Mouse (Mus musculus): ENCODE measurements around the gene Furin.
"Not testable (repeated sequence)": the region's sequence is repeated elsewhere in the genome, so short reads cannot be mapped to it uniquely, and the experiment has no call there.

Gene Furin

DNA sequence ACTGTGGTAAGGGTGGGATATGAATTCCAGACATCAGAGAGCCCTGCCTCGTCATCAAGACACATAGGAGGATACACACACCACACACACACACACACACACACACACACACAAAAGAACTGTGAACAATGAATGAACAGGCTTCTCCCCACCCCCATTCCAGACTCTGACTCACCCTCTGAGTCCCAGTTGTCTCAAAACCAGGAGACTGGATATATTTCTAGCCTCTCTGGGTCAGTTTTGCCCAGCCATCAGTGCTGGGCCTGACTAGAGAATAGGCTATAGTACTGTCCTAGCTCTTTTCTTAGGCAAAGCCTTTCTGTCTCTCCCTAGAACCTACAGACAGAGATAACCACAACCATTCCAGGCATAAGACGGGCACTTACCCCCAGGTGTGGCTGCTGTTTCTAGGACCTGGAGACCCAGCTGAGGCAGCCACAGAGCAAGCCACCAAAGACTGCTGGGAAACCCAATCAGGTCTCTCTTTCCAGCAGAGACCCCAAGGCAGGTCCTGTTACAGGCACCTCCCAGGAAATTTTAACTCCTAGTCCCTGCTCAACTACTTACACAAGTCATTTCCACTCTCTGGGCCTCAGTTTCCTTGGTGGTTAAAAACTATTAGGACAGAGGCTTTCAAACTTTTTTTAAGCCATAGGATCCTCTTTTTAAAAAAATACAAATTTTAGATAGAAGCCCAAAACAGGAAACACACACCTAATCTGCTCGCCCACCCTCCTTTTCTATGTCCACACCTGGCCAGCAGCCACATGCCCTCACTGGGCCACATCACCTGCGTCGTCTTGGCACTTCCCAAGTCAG, 4.0 kb downstream of the Furin start:
- no peak for DNase-seq (ENCODE audit: low spot score in 2 of 2)

DNA sequence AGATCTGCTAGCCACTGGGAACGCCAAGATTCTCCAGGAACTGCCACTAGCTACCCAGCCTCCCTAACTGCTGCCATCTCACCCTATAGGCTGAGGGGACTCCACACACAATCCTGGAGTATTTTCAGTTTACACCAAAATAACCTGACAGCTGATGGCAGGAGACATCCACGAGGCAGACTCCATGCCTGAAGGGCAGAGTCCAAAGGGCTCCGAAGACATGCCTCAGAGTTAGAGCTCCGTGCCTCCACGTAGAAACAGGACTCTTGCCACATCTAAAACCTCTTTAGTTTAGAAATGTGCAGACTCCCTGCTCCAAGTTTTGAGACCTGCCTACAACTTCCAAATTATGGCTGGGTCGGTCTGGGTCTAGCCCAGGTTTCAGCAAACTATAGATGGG, 4.7 kb downstream of the Furin start:
- DNase-seq (ENCODE audit: low spot score in 2 of 2): no peak

DNA sequence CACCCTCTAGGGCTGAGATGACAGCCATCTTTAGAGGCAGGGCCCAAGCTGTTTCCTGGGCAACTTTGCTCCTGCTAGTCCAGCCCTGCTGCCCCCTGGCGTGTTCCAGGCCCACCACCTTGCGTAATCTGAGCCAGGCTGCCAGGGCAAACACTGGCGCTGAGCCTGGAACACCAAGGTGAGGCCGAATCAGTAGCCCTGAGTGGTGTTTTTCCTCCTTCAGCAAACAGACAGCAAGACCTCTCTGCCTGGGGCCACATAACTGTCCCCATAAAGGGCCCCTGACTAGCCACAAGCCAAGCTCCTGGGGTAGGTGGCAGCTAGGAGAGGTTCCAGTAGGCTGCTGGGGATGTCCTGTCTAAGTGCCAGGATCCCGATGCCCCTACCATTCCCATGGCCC, 5.1 kb downstream of the Furin start:
- DNase-seq (ENCODE audit: low spot score in 2 of 2): peak; percentile 57 to 77

DNA sequence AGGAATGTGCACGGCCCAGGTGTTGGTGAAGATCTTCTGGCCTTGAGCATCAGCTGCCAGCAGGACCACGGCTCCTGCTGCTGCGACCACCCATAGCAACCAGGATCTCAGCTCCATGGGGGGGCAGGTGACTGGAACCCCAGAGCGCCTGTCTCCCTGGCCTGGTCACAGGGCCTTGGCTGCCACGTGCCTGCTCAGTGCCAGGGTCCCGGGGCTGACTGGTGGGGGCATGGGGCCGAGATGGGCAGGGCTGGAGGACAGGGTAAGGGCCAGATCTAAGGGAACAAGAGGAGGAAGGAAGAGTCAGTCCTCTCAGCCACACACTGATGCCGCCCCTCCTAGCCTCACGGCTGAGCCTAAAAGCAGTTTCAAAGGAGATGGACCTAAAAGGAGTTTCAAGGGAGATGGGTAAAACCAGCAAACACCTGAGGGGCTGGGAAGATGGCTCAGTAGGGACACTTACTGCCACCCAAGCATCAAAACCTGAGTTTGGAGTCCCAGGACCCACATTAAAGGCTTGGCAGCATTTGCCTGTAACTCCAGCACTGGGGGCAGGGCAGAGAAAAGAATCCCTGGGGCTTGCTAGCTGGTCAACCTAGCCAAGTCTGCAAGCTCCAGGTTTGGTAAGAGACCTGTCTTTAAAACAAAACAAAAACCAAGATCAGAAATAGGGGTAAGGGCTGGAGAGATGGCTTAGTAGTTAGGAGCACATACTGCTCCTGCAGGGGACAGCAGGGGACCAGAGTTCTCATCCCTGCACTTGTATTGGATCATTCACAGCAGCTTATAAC, 6.4 kb downstream of the Furin start:
- DNase-seq (ENCODE audit: low spot score in 2 of 2): no peak

DNA sequence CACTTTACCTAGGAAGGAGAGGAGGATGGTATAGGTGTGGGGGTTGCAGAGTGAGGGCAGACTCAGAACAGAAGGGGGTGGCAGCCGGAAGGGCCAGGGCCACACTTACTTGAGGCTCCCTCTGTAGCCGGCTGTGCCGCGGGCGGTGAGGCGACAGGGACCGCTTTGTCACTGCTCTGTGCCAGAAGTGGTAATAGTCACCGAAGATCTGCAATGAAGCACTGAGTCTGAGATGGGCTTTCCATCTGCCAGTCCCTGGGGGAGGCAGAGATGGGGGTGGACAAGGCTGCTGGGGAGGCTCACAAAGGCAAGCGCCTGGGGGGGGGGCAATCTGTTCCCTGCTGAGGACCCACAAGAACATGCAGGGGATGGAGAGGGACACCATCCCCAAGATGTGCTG, 7.2 kb downstream of the Furin start:
- DNase-seq (ENCODE audit: low spot score in 2 of 2): no peak

DNA sequence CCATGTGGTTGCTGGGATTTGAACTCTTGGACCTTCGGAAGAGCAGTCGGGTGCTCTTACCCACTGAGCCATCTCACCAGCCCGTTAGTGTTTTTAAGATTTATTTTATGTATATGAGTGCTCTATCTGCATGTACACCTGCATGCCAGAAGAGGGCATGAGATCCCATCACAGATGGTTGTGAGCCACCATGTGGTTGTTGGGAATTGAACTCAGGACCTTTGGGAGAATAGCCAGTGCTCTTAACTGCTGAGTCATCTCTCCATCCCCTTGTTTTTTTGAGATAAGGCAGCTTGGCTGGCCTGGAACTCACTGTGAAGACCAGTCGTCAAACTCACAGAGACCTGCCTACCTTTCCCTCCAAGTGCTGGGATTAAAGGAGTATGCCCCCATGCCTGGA, 8.8 kb downstream of the Furin start:
- not testable (repeated sequence) for DNase-seq (ENCODE audit: low spot score in 2 of 2)

DNA sequence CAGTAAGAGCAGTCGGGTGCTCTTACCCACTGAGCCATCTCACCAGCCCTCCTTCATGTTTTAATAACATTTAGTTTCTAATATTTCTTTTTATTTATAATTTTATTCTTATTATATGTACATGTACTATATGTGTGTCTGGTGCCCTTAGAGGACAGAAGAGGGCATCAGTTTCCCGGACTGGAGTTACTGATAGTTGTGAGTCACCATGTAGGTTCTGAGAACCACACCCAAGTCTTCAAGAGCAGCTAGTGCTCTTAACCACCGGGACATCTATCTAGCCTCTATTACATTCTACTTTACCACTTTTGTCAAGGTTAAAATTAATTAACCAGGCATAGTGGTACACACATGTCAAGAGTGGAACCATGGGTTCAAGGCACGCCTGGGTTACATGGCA, 10.6 kb downstream of the Furin start:
- DNase-seq (ENCODE audit: low spot score in 2 of 2): no peak

DNA sequence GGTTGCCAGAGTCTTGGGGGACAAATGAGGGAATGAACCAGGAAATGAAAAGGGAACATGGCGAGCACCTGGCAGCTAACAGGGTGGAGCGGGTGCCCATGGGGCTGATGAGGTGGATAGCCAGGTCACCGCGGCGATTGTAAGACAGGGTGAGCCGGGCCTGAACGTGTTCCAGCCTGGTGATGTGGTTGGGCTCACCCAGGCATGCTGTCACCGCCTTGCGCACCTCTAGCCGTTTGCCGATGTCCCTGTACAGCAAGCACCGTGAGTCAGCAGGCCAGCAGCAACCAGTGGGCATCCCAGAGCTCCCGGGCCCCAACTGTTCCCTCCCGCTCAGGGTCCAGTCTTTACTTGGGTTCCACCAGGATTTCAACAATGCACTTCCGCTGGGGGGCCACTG, 13.1 kb downstream of the Furin start:
- DNase-seq (ENCODE audit: low spot score in 2 of 2): peak in 1 of 2 experiments; percentile 59

DNA sequence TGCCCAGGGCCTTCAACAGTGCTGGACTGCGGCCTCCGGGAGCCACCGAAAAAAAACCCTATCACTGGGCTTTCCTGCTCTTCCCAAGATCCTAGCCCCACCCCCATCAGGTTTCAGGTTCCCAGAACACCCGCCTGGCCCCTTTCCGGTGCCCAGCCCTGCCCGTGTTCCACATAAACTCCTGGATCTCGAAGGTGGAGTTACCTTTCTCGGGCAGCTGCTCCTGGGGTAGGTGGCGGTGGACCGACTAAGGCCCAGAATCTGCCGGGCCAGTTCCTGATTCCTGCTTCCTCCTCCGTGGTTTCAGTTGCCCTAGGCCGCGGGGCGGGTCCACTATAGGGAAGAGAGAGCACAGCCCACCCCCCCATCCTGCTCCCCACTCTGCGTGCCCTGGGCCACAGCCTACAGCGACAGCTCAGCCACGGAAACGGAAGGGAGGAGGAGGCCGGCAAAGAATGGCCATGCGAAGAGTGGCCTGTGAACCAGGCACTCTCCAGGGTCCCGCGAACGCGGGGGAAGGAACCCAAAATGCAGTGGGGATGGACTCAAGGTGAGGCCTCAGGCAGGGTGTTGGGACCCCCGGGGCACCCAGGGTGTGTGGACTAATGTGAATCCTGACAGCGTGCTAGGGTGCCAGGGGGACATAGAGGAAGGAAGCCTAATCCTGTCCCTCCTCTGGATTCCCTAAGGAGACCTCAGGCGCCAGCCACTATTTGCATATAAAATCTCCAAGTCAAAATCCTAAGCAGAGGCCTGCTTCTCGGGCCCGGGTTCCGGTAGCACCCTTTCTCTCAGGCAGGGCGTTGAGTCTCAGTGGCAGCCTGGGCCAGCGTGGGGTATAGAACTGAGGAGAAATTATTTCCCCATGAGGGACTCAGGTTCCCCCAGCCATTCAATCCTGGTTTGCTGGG, 17.3 kb downstream of the Furin start, which contains the start of gene Fes:
Fes (minus strand) TSS at position 314 of the 911 bp plus-strand sequence.
- peak in 1 of 2 experiments; percentile 68 for DNase-seq (ENCODE audit: low spot score in 2 of 2)

DNA sequence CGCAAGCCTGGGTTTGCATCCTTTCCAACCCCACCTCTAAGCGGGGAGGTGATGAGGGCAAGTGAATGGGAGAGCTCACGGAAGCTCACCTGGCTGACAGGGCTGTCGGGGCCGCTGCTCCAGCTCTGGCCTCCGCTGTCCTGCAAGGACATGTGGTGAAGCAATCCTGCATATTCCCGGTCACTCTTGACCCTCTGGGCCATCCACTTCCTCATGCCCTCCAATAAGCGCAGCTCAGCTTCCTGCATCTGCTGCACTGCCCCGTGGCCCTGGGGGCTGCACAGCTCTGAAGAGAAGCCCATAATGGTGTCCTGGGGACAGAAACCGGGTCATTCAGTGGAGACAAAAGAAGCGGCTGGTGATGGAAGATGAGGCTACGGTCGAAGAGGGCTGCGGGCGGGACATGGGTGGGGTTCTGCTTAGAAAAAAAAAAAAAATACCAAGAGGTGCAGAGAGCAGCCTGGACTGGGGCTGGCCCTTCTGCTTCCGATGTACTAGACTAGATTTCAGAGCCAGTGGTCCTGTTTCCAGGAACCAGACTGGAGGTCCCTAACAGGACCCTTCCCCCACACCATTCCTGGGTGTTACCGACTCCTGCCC, 18.1 kb downstream of the Furin start:
- DNase-seq (ENCODE audit: low spot score in 2 of 2): no peak

DNA sequence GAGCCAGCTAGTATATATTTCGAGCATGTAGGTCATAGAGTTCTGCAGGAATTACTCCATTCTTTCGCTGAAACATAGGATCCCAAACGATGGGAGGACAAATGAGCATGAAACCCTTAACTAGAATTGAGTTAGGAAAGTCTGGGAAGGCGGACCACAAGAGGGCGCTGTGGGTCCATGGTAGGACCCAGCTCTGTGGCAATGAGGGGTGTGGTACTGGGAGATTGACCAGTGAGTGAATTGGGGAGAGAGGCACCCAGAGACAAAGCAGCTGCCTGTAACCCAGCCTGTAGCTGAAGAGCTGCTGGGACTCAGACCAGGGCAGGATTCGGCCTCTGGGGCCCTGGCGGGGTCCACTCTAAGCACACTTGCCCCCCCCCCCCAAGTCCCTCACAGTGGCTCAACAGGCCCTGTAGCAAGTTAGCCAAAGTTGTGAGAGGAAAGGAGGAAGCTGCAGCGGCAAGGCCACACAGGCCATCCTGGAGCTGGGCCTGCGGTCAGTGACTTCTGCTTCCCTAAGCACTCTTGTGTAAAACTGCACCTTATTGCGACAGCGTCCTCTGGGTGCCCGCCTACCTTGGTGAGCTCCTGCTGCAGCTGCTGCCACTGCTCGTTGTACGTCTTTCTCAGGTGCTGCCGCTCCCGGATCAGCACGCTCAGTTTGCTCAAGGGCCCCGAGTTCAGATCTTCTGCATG, 18.9 kb downstream of the Furin start:
- peak; percentile 87 to 91 for DNase-seq (ENCODE audit: low spot score in 2 of 2)

DNA sequence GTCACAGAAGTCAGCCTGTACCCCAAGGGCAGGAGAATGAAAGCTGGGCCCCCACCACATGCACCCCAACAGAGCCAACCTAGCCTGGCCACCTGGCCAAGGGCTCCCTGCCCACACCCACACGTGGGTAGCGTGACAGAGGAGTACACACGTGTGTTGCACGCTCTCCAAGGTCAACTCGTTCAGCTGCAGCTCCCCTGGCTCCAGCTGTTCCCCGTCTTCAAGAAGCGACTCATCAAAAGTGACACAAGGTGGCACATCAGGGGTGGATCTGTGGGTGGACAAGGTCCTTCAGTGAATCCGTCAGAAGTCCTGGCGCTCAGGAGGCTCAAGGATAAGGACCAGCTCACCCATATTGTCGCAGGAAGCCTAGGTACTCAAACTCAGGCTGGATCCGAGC, 22.3 kb downstream of the Furin start:
- no peak for DNase-seq (ENCODE audit: low spot score in 2 of 2)

DNA sequence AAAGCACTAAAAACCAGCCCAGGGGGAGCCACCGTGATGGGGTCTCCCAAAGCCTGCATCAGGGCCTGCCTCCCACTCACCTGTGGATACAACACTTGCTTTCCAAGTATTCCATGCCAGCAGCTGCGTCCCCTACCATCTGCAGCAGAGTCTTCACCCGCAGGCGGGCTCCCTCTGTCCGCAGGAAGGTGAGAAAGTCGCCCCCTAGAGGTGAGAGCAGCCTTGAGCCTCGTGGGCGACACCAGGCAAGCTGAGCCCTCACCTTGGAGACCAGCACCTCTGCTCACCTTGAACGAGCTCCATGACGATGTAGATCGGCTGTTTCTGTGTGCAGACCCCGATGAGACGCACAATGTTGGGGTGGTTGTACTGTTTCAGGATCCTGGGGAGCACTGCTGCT, 25.7 kb downstream of the Furin start:
- no peak for DNase-seq (ENCODE audit: low spot score in 2 of 2)

DNA sequence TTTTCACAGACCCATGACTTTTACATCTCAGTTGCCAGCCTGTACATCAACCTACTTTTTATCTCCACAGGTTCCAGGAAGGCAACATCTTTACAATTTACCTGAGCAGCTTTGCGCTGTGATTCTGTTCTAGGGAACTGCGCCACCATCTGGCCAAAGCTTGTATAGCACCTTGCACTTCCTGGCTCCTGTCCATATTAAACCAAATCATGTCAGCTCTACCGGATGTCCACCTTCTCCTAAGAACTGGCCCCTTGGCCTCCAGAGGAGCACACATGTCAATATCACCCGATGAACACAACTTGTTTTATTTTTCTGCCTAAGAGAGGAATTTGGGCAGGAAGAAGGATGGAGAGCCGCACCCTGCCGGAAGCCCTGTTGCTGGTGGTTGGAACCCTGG, 27.8 kb downstream of the Furin start:
- DNase-seq (ENCODE audit: low spot score in 2 of 2): peak in 1 of 2 experiments; percentile 59

DNA sequence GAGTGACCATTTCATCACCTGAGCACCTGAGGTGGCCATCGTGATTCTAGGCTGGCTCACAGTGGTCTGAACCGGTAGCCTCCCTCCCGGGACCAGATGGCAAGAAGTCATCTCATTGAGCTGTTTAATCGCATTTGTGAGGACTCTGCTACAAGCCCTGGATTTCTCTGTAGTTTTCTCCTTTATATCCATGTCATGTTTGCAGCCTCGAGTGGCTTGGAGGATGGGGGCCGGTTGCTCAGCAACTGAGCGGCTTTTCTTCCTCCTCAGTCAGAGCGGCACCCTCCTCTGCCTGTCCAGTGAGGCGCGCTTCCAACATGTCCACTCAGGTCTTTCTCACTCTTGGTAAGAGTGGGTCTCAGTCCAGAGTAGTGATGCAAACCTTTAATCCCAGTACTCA, 29.0 kb downstream of the Furin start:
- no peak for DNase-seq (ENCODE audit: low spot score in 2 of 2)

DNA sequence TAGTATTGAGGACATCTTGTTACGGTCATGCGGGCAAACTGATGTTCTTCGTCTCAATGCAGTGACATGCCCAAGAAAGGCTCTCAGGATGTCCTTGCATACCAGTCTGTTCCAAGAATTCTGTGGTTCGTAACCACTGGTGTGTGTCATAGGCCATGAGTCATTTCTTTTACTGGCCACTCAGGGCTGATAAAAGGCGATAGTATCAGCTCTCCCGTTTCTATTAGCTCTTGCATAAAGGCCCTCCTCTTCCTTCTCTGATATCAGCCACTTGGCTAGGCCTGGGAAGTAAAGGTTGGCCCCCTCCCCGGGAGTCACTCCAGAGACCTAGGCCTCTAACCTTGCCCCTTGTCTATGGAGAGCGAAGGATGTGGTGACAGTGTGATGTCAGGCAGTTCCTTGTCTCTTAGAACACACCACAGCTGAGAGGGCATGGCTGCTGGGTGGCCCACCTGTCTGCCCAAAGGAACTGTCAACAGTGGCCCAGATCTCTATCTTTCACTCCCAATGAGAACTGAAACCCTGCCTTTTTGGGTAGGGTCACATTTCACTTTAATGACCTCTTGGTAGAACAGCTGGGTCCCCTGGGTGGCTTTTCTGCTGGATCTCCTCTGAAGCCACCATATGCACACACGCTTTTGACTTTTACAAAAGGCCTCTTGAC, 29.7 kb downstream of the Furin start:
- DNase-seq (ENCODE audit: low spot score in 2 of 2): peak; percentile 53 to 57

DNA sequence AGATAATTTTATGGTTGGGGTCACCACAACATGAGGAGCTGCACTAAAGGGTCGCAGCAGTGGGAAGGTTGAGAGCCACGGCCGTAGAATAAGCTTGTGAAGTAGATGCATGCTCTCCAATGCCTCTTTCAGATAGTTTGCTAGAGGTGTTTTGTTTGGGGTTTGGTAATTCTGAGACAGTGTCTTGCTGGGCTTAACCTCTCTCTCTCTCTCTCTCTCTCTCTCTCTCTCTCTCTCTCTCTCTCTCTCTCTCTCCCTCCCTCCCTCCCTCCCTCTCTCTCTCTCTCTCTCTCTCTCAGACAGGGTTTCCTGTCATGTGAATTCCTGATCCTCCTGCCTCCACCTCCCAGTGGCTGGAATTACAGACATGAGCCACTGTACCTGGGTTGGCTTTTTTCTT, 30.5 kb downstream of the Furin start:
- no peak for DNase-seq (ENCODE audit: low spot score in 2 of 2)

DNA sequence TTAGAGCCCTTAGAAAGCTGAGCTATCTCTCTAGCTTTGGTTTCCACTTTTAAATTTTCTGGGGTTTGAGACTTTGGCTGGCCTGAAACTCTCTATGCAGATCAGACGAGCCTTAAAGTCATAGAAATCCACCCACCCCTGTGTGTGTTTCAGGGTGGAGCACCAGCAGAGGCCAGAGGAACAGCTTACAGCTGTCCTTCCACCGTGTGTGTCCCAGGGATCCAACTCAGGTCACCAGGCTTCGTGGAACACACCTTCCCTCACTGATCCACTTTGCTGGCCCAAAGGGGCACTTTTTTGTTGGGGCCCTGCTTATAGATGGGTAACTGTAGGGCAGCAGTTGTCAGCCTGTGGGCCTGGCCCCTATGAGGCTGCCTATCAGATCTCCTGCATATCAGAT, 31.0 kb downstream of the Furin start:
- DNase-seq (ENCODE audit: low spot score in 2 of 2): no peak

DNA sequence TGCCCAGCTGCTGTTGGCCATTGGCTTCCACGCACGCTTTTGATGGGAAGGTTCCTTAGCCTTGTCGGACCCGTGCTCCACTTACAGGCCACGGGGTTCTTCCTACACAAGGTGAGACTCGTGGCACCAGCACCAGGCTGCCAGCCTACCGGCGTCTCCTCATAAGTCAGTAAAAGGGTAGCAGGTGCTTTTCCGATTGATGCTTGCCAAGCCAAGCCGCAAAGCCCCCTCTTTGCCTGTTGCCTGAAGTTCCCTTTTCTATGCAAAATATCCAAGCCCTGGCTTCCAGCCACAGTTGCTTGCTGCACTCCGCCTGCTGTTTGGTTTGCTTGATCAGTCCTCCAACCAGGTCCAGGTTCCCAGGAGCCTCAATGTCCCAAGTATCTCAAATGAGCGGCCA, 31.4 kb downstream of the Furin start:
- no peak for DNase-seq (ENCODE audit: low spot score in 2 of 2)

DNA sequence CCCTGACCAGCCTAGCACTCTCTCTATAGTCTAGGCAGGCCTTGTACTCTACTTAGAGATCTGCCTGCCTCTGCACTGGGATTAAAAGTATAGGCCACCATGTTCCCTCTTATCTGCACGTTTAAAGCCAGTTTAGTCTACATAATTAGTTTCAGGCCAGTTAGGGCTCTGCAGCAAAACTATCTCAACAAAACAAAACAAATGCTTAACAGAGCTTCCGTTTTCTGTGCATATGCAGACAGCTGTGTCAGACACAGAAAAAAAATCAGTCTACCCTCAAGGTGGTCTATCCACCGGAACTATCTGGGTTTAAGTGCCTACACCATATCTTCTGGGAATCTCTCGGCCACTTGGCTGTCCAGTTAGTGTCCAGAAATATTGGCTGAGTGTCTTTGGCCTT, 31.9 kb downstream of the Furin start:
- DNase-seq (ENCODE audit: low spot score in 2 of 2): no peak
